Mouse (Mus musculus) telencephalon, adult 2 months (tissue): ENCODE data around the gene Gm21969.

Source experiments
- DNase-seq: peaks from one replicate; pipeline ENCODE4 v3.0.0-alpha.2; 2011; ENCODE audit warnings: low read depth, low spot score

The Gm21969 gene

GRCm38 (mm10) chr4:139585713-139586112, 17.3 kb upstream of the Gm21969 start:
- no peak for DNase-seq

- DNase-seq: no peak
Measured at GRCm38 (mm10) chr4:139587370-139587769, 15.6 kb upstream of the Gm21969 start.

- DNase-seq: no peak
Measured at GRCm38 (mm10) chr4:139587773-139588172, 15.2 kb upstream of the Gm21969 start.

GRCm38 (mm10) chr4:139589351-139590027, 13.5 kb upstream of the Gm21969 start:
- DNase-seq: no peak

GRCm38 (mm10) chr4:139590446-139590845, 12.5 kb upstream of the Gm21969 start:
- no peak for DNase-seq

- DNase-seq: no peak
Measured at GRCm38 (mm10) chr4:139592895-139593294, 10.1 kb upstream of the Gm21969 start.

- DNase-seq: no peak
Measured at GRCm38 (mm10) chr4:139593383-139593782, 9.6 kb upstream of the Gm21969 start.

GRCm38 (mm10) chr4:139594062-139594461, 8.9 kb upstream of the Gm21969 start:
- DNase-seq: no peak

GRCm38 (mm10) chr4:139596715-139597114, 6.3 kb upstream of the Gm21969 start:
- DNase-seq: no peak

GRCm38 (mm10) chr4:139597286-139598284, 5.4 kb upstream of the Gm21969 start:
- DNase-seq: no peak

- DNase-seq: no peak
Measured at GRCm38 (mm10) chr4:139598356-139598755, 4.6 kb upstream of the Gm21969 start.

- DNase-seq: peak; percentile 67
Measured at GRCm38 (mm10) chr4:139598950-139599518, 4.0 kb upstream of the Gm21969 start.

GRCm38 (mm10) chr4:139601519-139602356, 1.2 kb upstream of the Gm21969 start:
- DNase-seq: peak; percentile 51

GRCm38 (mm10) chr4:139605216-139605615, 2.2 kb downstream of the Gm21969 start:
- no peak for DNase-seq

GRCm38 (mm10) chr4:139606732-139607131, 3.7 kb downstream of the Gm21969 start:
- no peak for DNase-seq

GRCm38 (mm10) chr4:139608975-139609374, 6.0 kb downstream of the Gm21969 start:
- DNase-seq: no peak

- no peak for DNase-seq
Measured at GRCm38 (mm10) chr4:139610954-139611353, 8.0 kb downstream of the Gm21969 start.

- no peak for DNase-seq
Measured at GRCm38 (mm10) chr4:139611542-139611953, 8.6 kb downstream of the Gm21969 start.

GRCm38 (mm10) chr4:139614524-139615260, 11.7 kb downstream of the Gm21969 start:
- no peak for DNase-seq

GRCm38 (mm10) chr4:139616276-139617000, 13.5 kb downstream of the Gm21969 start:
- DNase-seq: no peak
